Mouse (Mus musculus): Measurements from ENCODE around the gene Tfip11.

GRCm38 (mm10) chr5:112277906-112278470 lies 48.2 kb upstream of the Tfip11 start:
- TF ChIP-seq CTCF (IDR thresholded peaks at IDR 0.05; ENCODE audit: low read depth, low read length) (no peak), EP300 (IDR thresholded peaks at IDR 0.05; ENCODE audit: insufficient read depth, low read depth, low read length) (no peak), POLR2A (IDR thresholded peaks at IDR 0.05; ENCODE audit: insufficient read depth, low read length) (no peak)
